Mouse (Mus musculus) liver, adult 2 months (tissue): Measurements from ENCODE around the gene Gm10563. TPM values are rescaled to one million over a fixed set of nuclear protein-coding genes. Genes with fewer than 3 reads are reported as not detected.
"Not testable (repeated sequence)": the region's sequence is repeated elsewhere in the genome, so short reads cannot be mapped to it uniquely, and the experiment has no call there.

Experiments used
- DNase-seq: peaks from one replicate; pipeline ENCODE4 v3.0.0-alpha.2; 2011; ENCODE audit warnings: low read depth, low spot score; ENCODE audit errors: extremely low read depth
- H3K27ac ChIP-seq: fragments of 200-500 bp; replicated peaks from 2 replicates; pipeline ENCODE4 v1.5.1; 2012; ENCODE audit warnings: low read depth, mild to moderate bottlenecking, control low read depth, inconsistent platforms, low read length; ENCODE audit not compliant: insufficient read depth
- H3K27me3 ChIP-seq: fragments of 200-500 bp; 2 replicates; pipeline ENCODE4 v1.6.1; 2012; ENCODE audit warnings: mild to moderate bottlenecking, moderate library complexity, low read length, inconsistent platforms; ENCODE audit not compliant: control insufficient read depth, insufficient read depth
- H3K36me3 ChIP-seq: fragments of 200-500 bp; 2 replicates; pipeline ENCODE4 v1.6.1; 2012; ENCODE audit warnings: low read length, inconsistent platforms; ENCODE audit not compliant: control insufficient read depth, insufficient read depth
- H3K4me1 ChIP-seq: fragments of 200-500 bp; 2 replicates; pipeline ENCODE4 v1.6.1; 2011; ENCODE audit warnings: low read length; ENCODE audit not compliant: control insufficient read depth, insufficient read depth
- H3K4me3 ChIP-seq: fragments of 200-500 bp; 2 replicates; pipeline ENCODE4 v1.5.1; 2011; ENCODE audit warnings: low read depth, mild to moderate bottlenecking, control low read depth, low read length, moderate library complexity; ENCODE audit not compliant: insufficient read depth
- H3K79me2 ChIP-seq: fragments of 200-500 bp; 2 replicates; pipeline ENCODE4 v1.6.1; 2012; ENCODE audit warnings: inconsistent platforms, mild to moderate bottlenecking, low read length, moderate library complexity; ENCODE audit not compliant: control insufficient read depth, insufficient read depth
- H3K9ac ChIP-seq: fragments of 200-500 bp; 2 replicates; pipeline ENCODE4 v1.6.1; 2012; ENCODE audit warnings: low read depth, mild to moderate bottlenecking, control low read depth, inconsistent platforms, low read length
- CTCF ChIP-seq: fragments of 200-500 bp; IDR thresholded peaks from 2 replicates; pipeline ENCODE4 v1.5.1; 2011; ENCODE audit warnings: low read depth, low read length, control low read depth
- POLR2A ChIP-seq: fragments of 200-500 bp; IDR thresholded peaks from 2 replicates; pipeline ENCODE4 v1.6.1; 2011; ENCODE audit warnings: low read length, control low read depth; ENCODE audit not compliant: insufficient read depth; ENCODE audit errors: extremely low read depth
- WGBS: fragments of 180-500 bp; shearing (Covaris S2); methylation state at CpG from one replicate; pipeline ENCODE4 v1.1.7; 2018; 5-methylcytosine and 5-hydroxymethylcytosine counted together
- polyA plus RNA-seq: library from polyadenylated mRNA; depleted of rRNA; stranded (reverse); fragments of >200 nt; gene quantifications from 2 replicates; pipeline ENCODE4 v1.2.3, GENCODE M21; 2012; rRNA removed
- total RNA-seq: library from RNA; depleted of rRNA; stranded (reverse); fragments of >200 nt; gene quantifications from 2 replicates; pipeline ENCODE4 v1.2.3, GENCODE M21; 2014; rRNA removed

Gm10563 gene
- total RNA-seq (not detected in 2 replicates), polyA plus RNA-seq (not detected in 2 replicates)

GRCm38 (mm10) chr4:155645308-155645707, at the start of gene Gm10563:
TSS of gene Gm10563 (minus strand) at chr4:155645408.
- not testable (repeated sequence) for H3K27me3 ChIP-seq, H3K9ac ChIP-seq, H3K79me2 ChIP-seq, DNase-seq, H3K4me3 ChIP-seq, H3K4me1 ChIP-seq, H3K27ac ChIP-seq
- WGBS, result 100% methylated on average over 2 of the region's 2 CpGs
- H3K36me3 ChIP-seq, result peaks cover 58% of the 10 kb centered on the region

GRCm38 (mm10) chr4:155694482-155695401, 49.5 kb upstream of the Gm10563 start:
- H3K4me1 ChIP-seq, result no peaks in the 10 kb centered on the region
- peaks cover 6% of the 10 kb centered on the region; the same call in 1 of the 2 replicates for H3K27me3 ChIP-seq
- H3K27ac ChIP-seq, result no peak overlapping the region
- H3K9ac ChIP-seq, result peak overlapping the region; percentile 24
- WGBS, result 3% methylated on average over 92 of the region's 92 CpGs
- no peaks in the 10 kb centered on the region for H3K79me2 ChIP-seq
- TF ChIP-seq CTCF (0 out of 2 replicates have a peak, but pooled peaks have one; percentile 30), POLR2A (no peak)
- H3K36me3 ChIP-seq, result no peaks in the 10 kb centered on the region
- DNase-seq, result no peak
- peak overlapping the region; percentile 49 for H3K4me3 ChIP-seq

- Histone ChIP-seq H3K27ac (no peak within 1 kb of the TSS), H3K4me3 (peak within 1 kb of the TSS; percentile 49), H3K27me3 (peaks cover 6% of the 10 kb centered on the region; the same call in 1 of the 2 replicates), H3K9ac (peak within 1 kb of the TSS; percentile 24), H3K36me3 (no peaks in the 10 kb centered on the region), H3K4me1 (no peaks in the 10 kb centered on the region), H3K79me2 (no peaks in the 10 kb centered on the region)
- under 1% methylated on average over 46 of the region's 47 CpGs for WGBS
- DNase-seq, result no peak
- 0 out of 2 replicates have a peak, but pooled peaks have one; percentile 0 for TF ChIP-seq CTCF
- no peak for TF ChIP-seq POLR2A
Measured at GRCm38 (mm10) chr4:155694111-155694481, 48.9 kb upstream of the Gm10563 start, which contains the start of gene Fndc10. TSS of gene Fndc10 (plus strand) at chr4:155694342.

GRCm38 (mm10) chr4:155692421-155692820, 47.2 kb upstream of the Gm10563 start:
- H3K36me3 ChIP-seq, result no peaks in the 10 kb centered on the region
- WGBS, result 98% methylated on average over 3 of the region's 3 CpGs
- no peak overlapping the region for H3K9ac ChIP-seq
- H3K4me3 ChIP-seq, result no peak overlapping the region
- H3K79me2 ChIP-seq, result no peaks in the 10 kb centered on the region
- no peak for TF ChIP-seq POLR2A
- no peak for TF ChIP-seq CTCF
- no peak for DNase-seq
- no peak overlapping the region for H3K27ac ChIP-seq
- no peaks in the 10 kb centered on the region for H3K4me1 ChIP-seq
- H3K27me3 ChIP-seq, result peaks cover 6% of the 10 kb centered on the region; the same call in 1 of the 2 replicates

GRCm38 (mm10) chr4:155690571-155691375, 45.6 kb upstream of the Gm10563 start:
- H3K4me3 ChIP-seq, result no peak overlapping the region
- DNase-seq, result no peak

GRCm38 (mm10) chr4:155687764-155688163, 42.6 kb upstream of the Gm10563 start:
- not testable (repeated sequence) for H3K27me3 ChIP-seq, H3K27ac ChIP-seq, H3K9ac ChIP-seq, H3K4me3 ChIP-seq, H3K36me3 ChIP-seq, DNase-seq, H3K79me2 ChIP-seq, H3K4me1 ChIP-seq
- WGBS, result 81% methylated on average over 4 of the region's 4 CpGs

More at GRCm38 (mm10) chr4:155690571-155691375, 45.6 kb upstream of the Gm10563 start:
- Histone ChIP-seq H3K79me2 (no peaks in the 10 kb centered on the region), H3K9ac (no peak overlapping the region), H3K4me1 (no peaks in the 10 kb centered on the region), H3K36me3 (no peaks in the 10 kb centered on the region), H3K27me3 (peaks cover 6% of the 10 kb centered on the region; the same call in 1 of the 2 replicates), H3K27ac (no peak overlapping the region)
- 78% methylated on average over 12 of the region's 12 CpGs for WGBS
- TF ChIP-seq CTCF (no peak), POLR2A (no peak)

- H3K4me3 ChIP-seq, H3K79me2 ChIP-seq, H3K27ac ChIP-seq, H3K4me1 ChIP-seq, DNase-seq, H3K36me3 ChIP-seq, H3K9ac ChIP-seq, H3K27me3 ChIP-seq: not testable (repeated sequence)
- WGBS, result 90% methylated on average over 16 of the region's 19 CpGs
Measured at GRCm38 (mm10) chr4:155683670-155684277, 38.6 kb upstream of the Gm10563 start.
